Mouse (Mus musculus): ENCODE results near the gene Wrap53. TPM values are rescaled to one million over a fixed set of nuclear protein-coding genes. Genes with fewer than 3 reads are reported as not detected.
"Not testable (repeated sequence)": the region's sequence is repeated elsewhere in the genome, so short reads cannot be mapped to it uniquely, and the experiment has no call there.

Gene Wrap53
- total and polyA plus RNA-seq, 3 experiments: 18.5 to 24.5 TPM; not detected in 1

DNA sequence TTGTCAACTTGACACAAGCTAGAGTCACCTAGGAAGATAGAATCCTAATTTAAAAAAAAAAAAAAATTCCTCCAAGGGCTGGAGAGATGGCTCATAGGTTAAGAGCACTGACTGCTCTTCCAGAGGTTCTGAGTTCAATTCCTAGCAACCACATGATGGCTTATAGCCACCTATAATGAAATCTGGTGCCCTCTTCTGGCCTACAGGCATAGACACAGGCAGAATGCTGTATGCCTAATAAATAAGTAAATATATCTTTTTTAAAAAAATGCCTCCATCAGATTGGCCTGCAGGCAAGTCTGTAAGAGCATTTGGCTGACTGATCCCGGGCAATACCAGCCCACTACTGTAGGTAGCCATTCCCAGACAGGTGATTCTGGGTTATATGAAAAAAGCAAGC lies 45.1 kb downstream of the Wrap53 start:
- H3K27me3 ChIP-seq (ENCODE audit: control insufficient read depth in 1 of 2, insufficient read depth in 2 of 2, low read length in 2 of 2): peaks cover 4 to 5% of the 10 kb centered on the region in 2 experiments; a peak in 2 of 4 replicates
- DNase-seq (ENCODE audit: low read depth, low spot score): peak; percentile 63
- H3K36me3 ChIP-seq (ENCODE audit: control insufficient read depth in 1 of 2, insufficient read depth in 2 of 2, low read length in 2 of 2): no peaks in the 10 kb centered on the region
- H3K4me3 ChIP-seq (ENCODE audit: control insufficient read depth in 1 of 2, insufficient read depth in 1 of 2, low read depth in 2 of 2, low read length in 2 of 2): no peak overlapping the region
- no peak for TF ChIP-seq TAL1 (IDR thresholded peaks at IDR 0.05; ENCODE audit: low read length)
- TF ChIP-seq SMC3 (IDR thresholded peaks at IDR 0.05; ENCODE audit: low read depth, low read length): peak; percentile 57
- peak; percentile 81 for TF ChIP-seq ZNF384 (IDR thresholded peaks at IDR 0.05; ENCODE audit: low read depth, low read length)
- TF ChIP-seq CTCF (IDR thresholded peaks at IDR 0.05 in 2 of 3, conservative IDR thresholded peaks at IDR 0.05 in 1 of 3; ENCODE audit: control insufficient read depth in 1 of 3, insufficient read depth in 1 of 3, low read depth in 2 of 3, low read length in 3 of 3, poor library complexity in 1 of 3, severe bottlenecking in 1 of 3): peak; percentile 26 to 56 (median 28); a peak in 4 of 6 replicates
- TF ChIP-seq RAD21 (IDR thresholded peaks at IDR 0.05; ENCODE audit: low read depth, low read length): peak; percentile 24
- H3K27ac ChIP-seq (ENCODE audit: control insufficient read depth, low read depth, low read length): no peak overlapping the region
- no peaks in the 10 kb centered on the region for H3K4me1 ChIP-seq (ENCODE audit: control insufficient read depth in 1 of 2, insufficient read depth in 2 of 2, low read length in 2 of 2)
- no peaks in the 10 kb centered on the region for H3K79me2 ChIP-seq (ENCODE audit: control insufficient read depth, insufficient read depth, low read length, poor library complexity)
- no peak overlapping the region for H3K9ac ChIP-seq (ENCODE audit: control insufficient read depth, low read depth, low read length, poor library complexity, severe bottlenecking)
- no peaks in the 10 kb centered on the region for H3K9me3 ChIP-seq (replicated peaks; ENCODE audit: insufficient read depth, low read length)

- H3K9ac ChIP-seq (ENCODE audit: control insufficient read depth, low read depth, low read length, poor library complexity, severe bottlenecking): no peak overlapping the region
- DNase-seq (ENCODE audit: low read depth, low spot score): no peak
- TF ChIP-seq GABPA (IDR thresholded peaks at IDR 0.05; ENCODE audit: low read depth, low read length): no peak
- peak in 1 of 3 experiments; percentile 25; a peak in 1 of 6 replicates for TF ChIP-seq CTCF (IDR thresholded peaks at IDR 0.05 in 2 of 3, conservative IDR thresholded peaks at IDR 0.05 in 1 of 3; ENCODE audit: control insufficient read depth in 1 of 3, insufficient read depth in 1 of 3, low read depth in 2 of 3, low read length in 3 of 3, poor library complexity in 1 of 3, severe bottlenecking in 1 of 3)
- peak; percentile 27; the same call in 1 of the 2 replicates for TF ChIP-seq SMC3 (IDR thresholded peaks at IDR 0.05; ENCODE audit: low read depth, low read length)
Observed at GRCm38 (mm10) chr11:69532480-69533150, 47.4 kb downstream of the Wrap53 start.

DNA sequence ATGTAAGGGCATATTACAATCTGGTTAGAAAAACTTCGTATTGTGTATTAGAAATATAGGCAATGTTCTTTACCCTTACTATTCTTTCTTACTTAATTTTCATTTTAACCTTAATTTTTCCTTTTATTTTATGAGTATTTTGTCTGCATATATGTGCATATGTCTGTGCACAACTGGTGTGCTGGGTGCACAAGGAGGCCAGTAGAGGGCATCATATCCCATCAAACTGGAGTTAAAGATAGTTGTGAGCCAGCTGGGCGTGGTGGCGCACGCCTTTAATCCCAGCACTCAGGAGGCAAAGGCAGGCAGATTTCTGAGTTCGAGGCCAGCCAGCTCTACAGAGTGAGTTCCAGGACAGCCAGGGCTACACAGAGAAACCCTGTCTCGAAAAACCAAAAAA lies 49.3 kb downstream of the Wrap53 start:
- H3K27ac ChIP-seq (ENCODE audit: control insufficient read depth, low read depth, low read length); H3K9ac ChIP-seq (ENCODE audit: control insufficient read depth, low read depth, low read length, poor library complexity, severe bottlenecking); H3K4me3 ChIP-seq (ENCODE audit: control insufficient read depth in 1 of 2, insufficient read depth in 1 of 2, low read depth in 2 of 2, low read length in 2 of 2); H3K27me3 ChIP-seq (ENCODE audit: control insufficient read depth in 1 of 2, insufficient read depth in 2 of 2, low read length in 2 of 2); H3K9me3 ChIP-seq (replicated peaks; ENCODE audit: insufficient read depth, low read length); H3K36me3 ChIP-seq (ENCODE audit: control insufficient read depth in 1 of 2, insufficient read depth in 2 of 2, low read length in 2 of 2); H3K4me1 ChIP-seq (ENCODE audit: control insufficient read depth in 1 of 2, insufficient read depth in 2 of 2, low read length in 2 of 2); H3K79me2 ChIP-seq (ENCODE audit: control insufficient read depth, insufficient read depth, low read length, poor library complexity): not testable (repeated sequence)
- DNase-seq (ENCODE audit: low read depth, low spot score): peak; percentile 65
- TF ChIP-seq CTCF (IDR thresholded peaks at IDR 0.05 in 2 of 3, conservative IDR thresholded peaks at IDR 0.05 in 1 of 3; ENCODE audit: control insufficient read depth in 1 of 3, insufficient read depth in 1 of 3, low read depth in 2 of 3, low read length in 3 of 3, poor library complexity in 1 of 3, severe bottlenecking in 1 of 3) (peak; percentile 28 to 64 (median 56); a peak in 5 of 6 replicates), ZC3H11A (IDR thresholded peaks at IDR 0.05; ENCODE audit: low read depth, low read length) (peak; percentile 36; the same call in 1 of the 2 replicates), RAD21 (IDR thresholded peaks at IDR 0.05; ENCODE audit: low read depth, low read length) (peak; percentile 48), MYC (IDR thresholded peaks at IDR 0.05; ENCODE audit: low read depth, low read length) (0 out of 2 replicates have a peak, but pooled peaks have one; percentile 23), TBP (IDR thresholded peaks at IDR 0.05; ENCODE audit: low read depth, low read length) (peak; percentile 83), SMC3 (IDR thresholded peaks at IDR 0.05; ENCODE audit: low read depth, low read length) (peak; percentile 58)

More at GRCm38 (mm10) chr11:69532480-69533150, 47.4 kb downstream of the Wrap53 start:
- Histone ChIP-seq H3K4me1 (ENCODE audit: control insufficient read depth in 1 of 2, insufficient read depth in 2 of 2, low read length in 2 of 2) (no peaks in the 10 kb centered on the region), H3K27me3 (ENCODE audit: control insufficient read depth in 1 of 2, insufficient read depth in 2 of 2, low read length in 2 of 2) (peaks cover 1 to 5% of the 10 kb centered on the region in 2 experiments; a peak in 2 of 4 replicates), H3K79me2 (ENCODE audit: control insufficient read depth, insufficient read depth, low read length, poor library complexity) (no peaks in the 10 kb centered on the region), H3K27ac (ENCODE audit: control insufficient read depth, low read depth, low read length) (no peak overlapping the region), H3K9me3 (replicated peaks; ENCODE audit: insufficient read depth, low read length) (no peaks in the 10 kb centered on the region), H3K36me3 (ENCODE audit: control insufficient read depth in 1 of 2, insufficient read depth in 2 of 2, low read length in 2 of 2) (no peaks in the 10 kb centered on the region), H3K4me3 (ENCODE audit: control insufficient read depth in 1 of 2, insufficient read depth in 1 of 2, low read depth in 2 of 2, low read length in 2 of 2) (no peak overlapping the region)

Measured in MEL (cell line).